Mouse (Mus musculus) forebrain, postnatal 0 days (tissue): Measurements from ENCODE around the gene Furin. TPM values are rescaled to one million over a fixed set of nuclear protein-coding genes. Genes with fewer than 3 reads are reported as not detected.

Experiments
- ATAC-seq: fragments of 200-750 bp; cut with Nextera tagmentation; 2 replicates; pipeline ENCODE4 v1.8.0; 2017; ENCODE audit warnings: mild to moderate bottlenecking, moderate library complexity
- DNase-seq: peaks from one replicate; pipeline ENCODE4 v3.0.0-alpha.2; 2015
- H3K27ac ChIP-seq: fragments of 300-500 bp; sonication (generic); 2 replicates; pipeline ENCODE4 v1.5.1; 2014; ENCODE audit warnings: low read depth, mild to moderate bottlenecking, antibody characterized with exemption, low read length, moderate library complexity, mixed read lengths
- H3K27me3 ChIP-seq: fragments of 300-500 bp; sonication (generic); 2 replicates; pipeline ENCODE4 v1.6.1; 2014; ENCODE audit warnings: mild to moderate bottlenecking, low read length, mixed read lengths; ENCODE audit not compliant: insufficient read depth
- H3K36me3 ChIP-seq: fragments of 300-500 bp; sonication (generic); 2 replicates; pipeline ENCODE4 v1.6.1; 2014; ENCODE audit warnings: mild to moderate bottlenecking, moderate library complexity; ENCODE audit not compliant: insufficient read depth
- H3K4me1 ChIP-seq: fragments of 300-500 bp; sonication (generic); 2 replicates; pipeline ENCODE4 v1.6.1; 2014; ENCODE audit warnings: antibody characterized with exemption; ENCODE audit not compliant: insufficient read depth
- H3K4me2 ChIP-seq: fragments of 300-500 bp; sonication (generic); 2 replicates; pipeline ENCODE4 v1.6.1; 2014; ENCODE audit warnings: low read depth, mild to moderate bottlenecking, moderate library complexity
- H3K4me3 ChIP-seq: fragments of 300-500 bp; sonication (generic); 2 replicates; pipeline ENCODE4 v1.5.1; 2014; ENCODE audit warnings: low read depth, low read length, mixed read lengths
- H3K9ac ChIP-seq: fragments of 300-500 bp; sonication (generic); 2 replicates; pipeline ENCODE4 v1.6.1; 2014; ENCODE audit warnings: mild to moderate bottlenecking
- H3K9me3 ChIP-seq: fragments of 300-500 bp; sonication (generic); 2 replicates; pipeline ENCODE4 v1.6.1; 2016; ENCODE audit warnings: low read length
- CTCF ChIP-seq: sonication (generic); IDR thresholded peaks from 2 replicates; pipeline ENCODE4 v1.5.1; 2016; ENCODE audit warnings: antibody characterized with exemption, control low read depth, low read depth
- WGBS: fragments of 180-500 bp; shearing (Covaris S2); extraction: QIAGEN DNeasy Blood & Tissue Kit; methylation state at CpG from one replicate; pipeline ENCODE4 v1.1.7; 2014; 5-methylcytosine and 5-hydroxymethylcytosine counted together
- polyA plus RNA-seq: library from polyadenylated mRNA; unstranded; fragments of >200 nt; fragmentation: Nextera tagmentation; extraction: Ambion mirVana; gene quantifications from 2 replicates; pipeline ENCODE4 v1.2.1, GENCODE M21; 2015
- total RNA-seq: library from RNA; depleted of rRNA; stranded (reverse); fragments of >200 nt; gene quantifications from 2 replicates; pipeline ENCODE4 v1.2.3, GENCODE M21; 2014

Furin gene
- total and polyA plus RNA-seq, 2 experiments from 2014 or later = 7.7 to 21.8 TPM

- Histone ChIP-seq H3K27ac (no peak overlapping the region), H3K27me3 (peaks cover 9% of the 10 kb centered on the region; the same call in 1 of the 2 replicates), H3K9me3 (no peaks in the 10 kb centered on the region), H3K9ac (no peak overlapping the region), H3K4me1 (no peaks in the 10 kb centered on the region), H3K36me3 (no peaks in the 10 kb centered on the region), H3K4me3 (no peak overlapping the region), H3K4me2 (no peak overlapping the region)
- no peak for TF ChIP-seq CTCF
- DNase-seq (no peak), ATAC-seq (no peak)
- WGBS = 70% methylated on average over 11 of the region's 11 CpGs
Measured at GRCm38 (mm10) chr7:80382919-80383318, 22.3 kb downstream of the Furin start.

- H3K9me3 ChIP-seq = no peaks in the 10 kb centered on the region
- TF ChIP-seq CTCF = peak; percentile 47
- ATAC-seq (no peak), DNase-seq (no peak)
- H3K36me3 ChIP-seq = no peaks in the 10 kb centered on the region
- H3K27me3 ChIP-seq = no peaks in the 10 kb centered on the region
- no peak overlapping the region for H3K4me2 ChIP-seq
- no peak overlapping the region for H3K27ac ChIP-seq
- H3K9ac ChIP-seq = no peak overlapping the region
- WGBS = 61% methylated on average over 13 of the region's 13 CpGs
- H3K4me3 ChIP-seq = no peak overlapping the region
- no peaks in the 10 kb centered on the region for H3K4me1 ChIP-seq
Measured at GRCm38 (mm10) chr7:80379531-80379930, 25.7 kb downstream of the Furin start.

DNA sequence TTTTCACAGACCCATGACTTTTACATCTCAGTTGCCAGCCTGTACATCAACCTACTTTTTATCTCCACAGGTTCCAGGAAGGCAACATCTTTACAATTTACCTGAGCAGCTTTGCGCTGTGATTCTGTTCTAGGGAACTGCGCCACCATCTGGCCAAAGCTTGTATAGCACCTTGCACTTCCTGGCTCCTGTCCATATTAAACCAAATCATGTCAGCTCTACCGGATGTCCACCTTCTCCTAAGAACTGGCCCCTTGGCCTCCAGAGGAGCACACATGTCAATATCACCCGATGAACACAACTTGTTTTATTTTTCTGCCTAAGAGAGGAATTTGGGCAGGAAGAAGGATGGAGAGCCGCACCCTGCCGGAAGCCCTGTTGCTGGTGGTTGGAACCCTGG is 27.8 kb downstream of the Furin start:
- H3K9me3 ChIP-seq = no peaks in the 10 kb centered on the region
- H3K27ac ChIP-seq = no peak overlapping the region
- TF ChIP-seq CTCF = peak; percentile 88
- H3K36me3 ChIP-seq = no peaks in the 10 kb centered on the region
- peak; percentile 75 for DNase-seq
- no peaks in the 10 kb centered on the region for H3K4me1 ChIP-seq
- ATAC-seq = no peak
- WGBS = 39% methylated on average over 6 of the region's 6 CpGs
- H3K4me3 ChIP-seq = no peak overlapping the region
- no peaks in the 10 kb centered on the region for H3K27me3 ChIP-seq
- no peak overlapping the region for H3K9ac ChIP-seq
- H3K4me2 ChIP-seq = no peak overlapping the region

DNA sequence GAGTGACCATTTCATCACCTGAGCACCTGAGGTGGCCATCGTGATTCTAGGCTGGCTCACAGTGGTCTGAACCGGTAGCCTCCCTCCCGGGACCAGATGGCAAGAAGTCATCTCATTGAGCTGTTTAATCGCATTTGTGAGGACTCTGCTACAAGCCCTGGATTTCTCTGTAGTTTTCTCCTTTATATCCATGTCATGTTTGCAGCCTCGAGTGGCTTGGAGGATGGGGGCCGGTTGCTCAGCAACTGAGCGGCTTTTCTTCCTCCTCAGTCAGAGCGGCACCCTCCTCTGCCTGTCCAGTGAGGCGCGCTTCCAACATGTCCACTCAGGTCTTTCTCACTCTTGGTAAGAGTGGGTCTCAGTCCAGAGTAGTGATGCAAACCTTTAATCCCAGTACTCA is 29.0 kb downstream of the Furin start:
- Histone ChIP-seq H3K4me2 (no peak overlapping the region), H3K36me3 (no peaks in the 10 kb centered on the region), H3K27me3 (no peaks in the 10 kb centered on the region), H3K4me1 (no peaks in the 10 kb centered on the region), H3K4me3 (no peak overlapping the region), H3K9ac (no peak overlapping the region), H3K9me3 (no peaks in the 10 kb centered on the region), H3K27ac (no peak overlapping the region)
- WGBS = 67% methylated on average over 10 of the region's 10 CpGs
- no peak for TF ChIP-seq CTCF
- DNase-seq (no peak), ATAC-seq (peak; percentile 36)

DNA sequence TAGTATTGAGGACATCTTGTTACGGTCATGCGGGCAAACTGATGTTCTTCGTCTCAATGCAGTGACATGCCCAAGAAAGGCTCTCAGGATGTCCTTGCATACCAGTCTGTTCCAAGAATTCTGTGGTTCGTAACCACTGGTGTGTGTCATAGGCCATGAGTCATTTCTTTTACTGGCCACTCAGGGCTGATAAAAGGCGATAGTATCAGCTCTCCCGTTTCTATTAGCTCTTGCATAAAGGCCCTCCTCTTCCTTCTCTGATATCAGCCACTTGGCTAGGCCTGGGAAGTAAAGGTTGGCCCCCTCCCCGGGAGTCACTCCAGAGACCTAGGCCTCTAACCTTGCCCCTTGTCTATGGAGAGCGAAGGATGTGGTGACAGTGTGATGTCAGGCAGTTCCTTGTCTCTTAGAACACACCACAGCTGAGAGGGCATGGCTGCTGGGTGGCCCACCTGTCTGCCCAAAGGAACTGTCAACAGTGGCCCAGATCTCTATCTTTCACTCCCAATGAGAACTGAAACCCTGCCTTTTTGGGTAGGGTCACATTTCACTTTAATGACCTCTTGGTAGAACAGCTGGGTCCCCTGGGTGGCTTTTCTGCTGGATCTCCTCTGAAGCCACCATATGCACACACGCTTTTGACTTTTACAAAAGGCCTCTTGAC is 29.7 kb downstream of the Furin start:
- Histone ChIP-seq H3K9me3 (no peaks in the 10 kb centered on the region), H3K27me3 (no peaks in the 10 kb centered on the region), H3K4me1 (no peaks in the 10 kb centered on the region), H3K4me2 (no peak overlapping the region), H3K27ac (no peak overlapping the region), H3K9ac (no peak overlapping the region), H3K4me3 (no peak overlapping the region), H3K36me3 (no peaks in the 10 kb centered on the region)
- TF ChIP-seq CTCF = no peak
- WGBS = 90% methylated on average over 9 of the region's 9 CpGs
- DNase-seq = no peak
- no peak for ATAC-seq

- 96% methylated on average over 3 of the region's 3 CpGs for WGBS
- Histone ChIP-seq H3K36me3 (no peaks in the 10 kb centered on the region), H3K4me1 (no peaks in the 10 kb centered on the region), H3K27ac (no peak overlapping the region), H3K9ac (no peak overlapping the region), H3K4me2 (no peak overlapping the region), H3K27me3 (no peaks in the 10 kb centered on the region), H3K9me3 (no peaks in the 10 kb centered on the region), H3K4me3 (no peak overlapping the region)
- no peak for TF ChIP-seq CTCF
- DNase-seq (no peak), ATAC-seq (no peak)
Measured at GRCm38 (mm10) chr7:80374733-80375132, 30.5 kb downstream of the Furin start.

DNA sequence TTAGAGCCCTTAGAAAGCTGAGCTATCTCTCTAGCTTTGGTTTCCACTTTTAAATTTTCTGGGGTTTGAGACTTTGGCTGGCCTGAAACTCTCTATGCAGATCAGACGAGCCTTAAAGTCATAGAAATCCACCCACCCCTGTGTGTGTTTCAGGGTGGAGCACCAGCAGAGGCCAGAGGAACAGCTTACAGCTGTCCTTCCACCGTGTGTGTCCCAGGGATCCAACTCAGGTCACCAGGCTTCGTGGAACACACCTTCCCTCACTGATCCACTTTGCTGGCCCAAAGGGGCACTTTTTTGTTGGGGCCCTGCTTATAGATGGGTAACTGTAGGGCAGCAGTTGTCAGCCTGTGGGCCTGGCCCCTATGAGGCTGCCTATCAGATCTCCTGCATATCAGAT is 31.0 kb downstream of the Furin start:
- H3K27ac ChIP-seq = no peak overlapping the region
- no peak for TF ChIP-seq CTCF
- WGBS = 59% methylated on average over 3 of the region's 3 CpGs
- no peaks in the 10 kb centered on the region for H3K27me3 ChIP-seq
- no peak for DNase-seq
- H3K4me2 ChIP-seq = no peak overlapping the region
- ATAC-seq = no peak
- no peaks in the 10 kb centered on the region for H3K4me1 ChIP-seq
- H3K4me3 ChIP-seq = no peak overlapping the region
- no peak overlapping the region for H3K9ac ChIP-seq
- H3K36me3 ChIP-seq = no peaks in the 10 kb centered on the region
- H3K9me3 ChIP-seq = no peaks in the 10 kb centered on the region
